In genomic region chr7:131609677-131610076, GRCm38 (mm10) we compare ENCODE assay signal across 17 mouse cellular contexts. TPM values are rescaled to one million over a fixed set of nuclear protein-coding genes. Genes with fewer than 3 reads are reported as not detected.
DNase-seq lines count a peak whose midpoint lies in the region; ATAC-seq lines count a peak whose summit lies in the region.
"Had no signal": no experiment of that assay in that cellular context is flagged by ENCODE, and none has a peak within 500 bp of the region (broad histone marks: within the 10 kb centered on the region; RNA-seq: fewer than 3 reads in every experiment).

No protein-coding gene starts in this region.

- no peak overlapping the region for H3K4me2 ChIP-seq in midbrain, embryonic 13.5 days (replicated peaks)
- H3K4me2 ChIP-seq: limb, embryonic 13.5 days; midbrain, embryonic 12.5 days had no signal

- WGBS in midbrain, embryonic 13.5 days: 37% methylated on average over 7 of the region's 7 CpGs

- peaks cover 14% of the 10 kb centered on the region; the same call in 1 of the 2 replicates for H3K27me3 ChIP-seq in midbrain, embryonic 13.5 days

- no peak overlapping the region for H3K4me3 ChIP-seq in midbrain, embryonic 13.5 days (replicated peaks)
- H3K4me3 ChIP-seq: erythroblast, embryonic 14.5 days; heart, embryonic 10.5 days; limb, embryonic 13.5 days; midbrain, embryonic 12.5 days had no signal

- no peaks in the 10 kb centered on the region for H3K36me3 ChIP-seq in midbrain, embryonic 13.5 days
- H3K36me3 ChIP-seq: G1E; heart, embryonic 10.5 days; limb, embryonic 13.5 days; midbrain, embryonic 12.5 days had no signal

- ATAC-seq in midbrain, embryonic 13.5 days: no peak

- no peaks in the 10 kb centered on the region for H3K4me1 ChIP-seq in midbrain, embryonic 13.5 days (replicated peaks)
- H3K4me1 ChIP-seq: heart, embryonic 10.5 days; limb, embryonic 13.5 days; midbrain, embryonic 12.5 days had no signal

- peak; percentile 55 for DNase-seq in heart, adult 11 months
- no peak for DNase-seq in heart, adult 9 months (ENCODE audit: low spot score in 2 of 2)
- DNase-seq in urinary bladder, postnatal 36 days (ENCODE audit: low spot score in 2 of 2): peak; percentile 6 to 18
- DNase-seq in urinary bladder, adult 2 months (ENCODE audit: low spot score): no peak
- peak; percentile 20 for DNase-seq in hindlimb bud, embryonic 11.5 days (ENCODE audit: extremely low spot score, low read depth, low spot score)
- no peak for DNase-seq in retina, postnatal 1 day
- no peak for DNase-seq in cerebellum, adult 11-12 months
- DNase-seq: cerebellum, postnatal 14 days; heart, postnatal 36 days; layer of hippocampus, adult 9-11 months; lung, adult 18-20 months had no signal

- H3K27ac ChIP-seq in midbrain, embryonic 13.5 days: no peak overlapping the region
- H3K27ac ChIP-seq: heart, embryonic 10.5 days; limb, embryonic 13.5 days; midbrain, embryonic 12.5 days had no signal

- H3K9ac ChIP-seq in midbrain, embryonic 13.5 days (replicated peaks): no peak overlapping the region
- H3K9ac ChIP-seq: limb, embryonic 13.5 days; midbrain, embryonic 12.5 days had no signal

- H3K9me3 ChIP-seq in midbrain, embryonic 13.5 days: no peaks in the 10 kb centered on the region
- H3K9me3 ChIP-seq: heart, embryonic 10.5 days; limb, embryonic 13.5 days; midbrain, embryonic 12.5 days had no signal

RNA-seq across cellular contexts. Expression of gene Bub3, which starts 49.7 kb away (rescaled TPM):
- polyA plus RNA-seq in urinary bladder, adult 2 months (2012; rRNA removed): 63.7 and 77.0 TPM in 2 replicates
- polyA plus RNA-seq in midbrain, embryonic 13.5 days (2015; fragmentation: Nextera tagmentation; extraction: Ambion mirVana): 206 and 224 TPM in 2 replicates

Comparison
In these comparisons a context has a peak if more than half of its experiments do, and no peak if none do; other contexts are left out.
1. DNase-seq: peak in heart, adult 11 months (single experiment), urinary bladder, postnatal 36 days (2 of 2) and hindlimb bud, embryonic 11.5 days (single experiment); none in heart, adult 9 months (0 of 2), urinary bladder, adult 2 months (single experiment), retina, postnatal 1 day (single experiment) and cerebellum, adult 11-12 months (single experiment).